Mouse (Mus musculus): ENCODE data around the gene Tgfbi. TPM values are rescaled to one million over a fixed set of nuclear protein-coding genes. Genes with fewer than 3 reads are reported as not detected.

The Tgfbi gene
- total RNA-seq, 1 experiment from 2014 or later, result 17.4 TPM

- no peak for ATAC-seq (replicated peaks in 1 of 2; ENCODE audit: insufficient read depth in 1 of 2, low FRiP score in 2 of 2, low TSS enrichment in 1 of 2, low read depth in 1 of 2, poor library complexity in 2 of 2, severe bottlenecking in 2 of 2)
Measured at GRCm38 (mm10) chr13:56615864-56616263, 6.5 kb downstream of the Tgfbi start.

- 0 out of 4 replicates have a peak, but pooled peaks have one; percentile 0 to 6 for ATAC-seq (replicated peaks in 1 of 2; ENCODE audit: insufficient read depth in 1 of 2, low FRiP score in 2 of 2, low TSS enrichment in 1 of 2, low read depth in 1 of 2, poor library complexity in 2 of 2, severe bottlenecking in 2 of 2)
Measured at GRCm38 (mm10) chr13:56616386-56616785, 7.1 kb downstream of the Tgfbi start.

GRCm38 (mm10) chr13:56617197-56617596, 7.9 kb downstream of the Tgfbi start:
- ATAC-seq (replicated peaks in 1 of 2; ENCODE audit: insufficient read depth in 1 of 2, low FRiP score in 2 of 2, low TSS enrichment in 1 of 2, low read depth in 1 of 2, poor library complexity in 2 of 2, severe bottlenecking in 2 of 2), result no peak

GRCm38 (mm10) chr13:56622201-56622757, 13.0 kb downstream of the Tgfbi start:
- no peak for ATAC-seq (replicated peaks in 1 of 2; ENCODE audit: insufficient read depth in 1 of 2, low FRiP score in 2 of 2, low TSS enrichment in 1 of 2, low read depth in 1 of 2, poor library complexity in 2 of 2, severe bottlenecking in 2 of 2)

GRCm38 (mm10) chr13:56626524-56626923, 17.2 kb downstream of the Tgfbi start:
- ATAC-seq (replicated peaks in 1 of 2; ENCODE audit: insufficient read depth in 1 of 2, low FRiP score in 2 of 2, low TSS enrichment in 1 of 2, low read depth in 1 of 2, poor library complexity in 2 of 2, severe bottlenecking in 2 of 2), result peak; percentile 63

- no peak for ATAC-seq (replicated peaks in 1 of 2; ENCODE audit: insufficient read depth in 1 of 2, low FRiP score in 2 of 2, low TSS enrichment in 1 of 2, low read depth in 1 of 2, poor library complexity in 2 of 2, severe bottlenecking in 2 of 2)
Measured at GRCm38 (mm10) chr13:56630081-56630480, 20.8 kb downstream of the Tgfbi start.

GRCm38 (mm10) chr13:56630552-56630951, 21.2 kb downstream of the Tgfbi start:
- ATAC-seq (replicated peaks in 1 of 2; ENCODE audit: insufficient read depth in 1 of 2, low FRiP score in 2 of 2, low TSS enrichment in 1 of 2, low read depth in 1 of 2, poor library complexity in 2 of 2, severe bottlenecking in 2 of 2), result no peak

- peak; percentile 50 to 51; a peak in 3 of 4 replicates for ATAC-seq (replicated peaks in 1 of 2; ENCODE audit: insufficient read depth in 1 of 2, low FRiP score in 2 of 2, low TSS enrichment in 1 of 2, low read depth in 1 of 2, poor library complexity in 2 of 2, severe bottlenecking in 2 of 2)
Measured at GRCm38 (mm10) chr13:56631332-56631731, 22.0 kb downstream of the Tgfbi start.

- ATAC-seq (replicated peaks in 1 of 2; ENCODE audit: insufficient read depth in 1 of 2, low FRiP score in 2 of 2, low TSS enrichment in 1 of 2, low read depth in 1 of 2, poor library complexity in 2 of 2, severe bottlenecking in 2 of 2), result no peak; a peak in 1 of 4 replicates
Measured at GRCm38 (mm10) chr13:56634139-56634615, 24.9 kb downstream of the Tgfbi start.

GRCm38 (mm10) chr13:56634920-56635319, 25.6 kb downstream of the Tgfbi start:
- peak; percentile 47 to 57; a peak in 3 of 4 replicates for ATAC-seq (replicated peaks in 1 of 2; ENCODE audit: insufficient read depth in 1 of 2, low FRiP score in 2 of 2, low TSS enrichment in 1 of 2, low read depth in 1 of 2, poor library complexity in 2 of 2, severe bottlenecking in 2 of 2)

GRCm38 (mm10) chr13:56637027-56637426, 27.7 kb downstream of the Tgfbi start:
- no peak for ATAC-seq (replicated peaks in 1 of 2; ENCODE audit: insufficient read depth in 1 of 2, low FRiP score in 2 of 2, low TSS enrichment in 1 of 2, low read depth in 1 of 2, poor library complexity in 2 of 2, severe bottlenecking in 2 of 2)

- peak; percentile 60 to 81 for ATAC-seq (replicated peaks in 1 of 2; ENCODE audit: insufficient read depth in 1 of 2, low FRiP score in 2 of 2, low TSS enrichment in 1 of 2, low read depth in 1 of 2, poor library complexity in 2 of 2, severe bottlenecking in 2 of 2)
Measured at GRCm38 (mm10) chr13:56641746-56642145, 32.4 kb downstream of the Tgfbi start.

- ATAC-seq (replicated peaks in 1 of 2; ENCODE audit: insufficient read depth in 1 of 2, low FRiP score in 2 of 2, low TSS enrichment in 1 of 2, low read depth in 1 of 2, poor library complexity in 2 of 2, severe bottlenecking in 2 of 2), result no peak
Measured at GRCm38 (mm10) chr13:56644031-56644430, 34.7 kb downstream of the Tgfbi start.

- ATAC-seq (replicated peaks in 1 of 2; ENCODE audit: insufficient read depth in 1 of 2, low FRiP score in 2 of 2, low TSS enrichment in 1 of 2, low read depth in 1 of 2, poor library complexity in 2 of 2, severe bottlenecking in 2 of 2), result no peak
Measured at GRCm38 (mm10) chr13:56645744-56646143, 36.4 kb downstream of the Tgfbi start.

- ATAC-seq (replicated peaks in 1 of 2; ENCODE audit: insufficient read depth in 1 of 2, low FRiP score in 2 of 2, low TSS enrichment in 1 of 2, low read depth in 1 of 2, poor library complexity in 2 of 2, severe bottlenecking in 2 of 2), result no peak
Measured at GRCm38 (mm10) chr13:56647597-56648405, 38.5 kb downstream of the Tgfbi start.

GRCm38 (mm10) chr13:56650020-56650419, 40.7 kb downstream of the Tgfbi start:
- ATAC-seq (replicated peaks in 1 of 2; ENCODE audit: insufficient read depth in 1 of 2, low FRiP score in 2 of 2, low TSS enrichment in 1 of 2, low read depth in 1 of 2, poor library complexity in 2 of 2, severe bottlenecking in 2 of 2), result no peak

GRCm38 (mm10) chr13:56652381-56652780, 43.1 kb downstream of the Tgfbi start:
- no peak for ATAC-seq (replicated peaks in 1 of 2; ENCODE audit: insufficient read depth in 1 of 2, low FRiP score in 2 of 2, low TSS enrichment in 1 of 2, low read depth in 1 of 2, poor library complexity in 2 of 2, severe bottlenecking in 2 of 2)

GRCm38 (mm10) chr13:56654176-56654575, 44.9 kb downstream of the Tgfbi start:
- no peak for ATAC-seq (replicated peaks in 1 of 2; ENCODE audit: insufficient read depth in 1 of 2, low FRiP score in 2 of 2, low TSS enrichment in 1 of 2, low read depth in 1 of 2, poor library complexity in 2 of 2, severe bottlenecking in 2 of 2)
